Mouse (Mus musculus) gastrocnemius, adult 18-20 months (tissue): ENCODE results near the gene Epha4. TPM values are rescaled to one million over a fixed set of nuclear protein-coding genes. Genes with fewer than 3 reads are reported as not detected.

Experiments
- DNase-seq: peaks from one replicate; pipeline ENCODE4 v3.0.0; 2021; ENCODE audit warnings: low spot score
- total RNA-seq, 2 experiments: library from RNA; stranded (reverse); gene quantifications; 2 replicates each; pipeline ENCODE4 v1.2.3; 2021

The Epha4 gene
- total RNA-seq, 2 experiments from 2014 or later: 1.2 to 2.1 TPM

DNA sequence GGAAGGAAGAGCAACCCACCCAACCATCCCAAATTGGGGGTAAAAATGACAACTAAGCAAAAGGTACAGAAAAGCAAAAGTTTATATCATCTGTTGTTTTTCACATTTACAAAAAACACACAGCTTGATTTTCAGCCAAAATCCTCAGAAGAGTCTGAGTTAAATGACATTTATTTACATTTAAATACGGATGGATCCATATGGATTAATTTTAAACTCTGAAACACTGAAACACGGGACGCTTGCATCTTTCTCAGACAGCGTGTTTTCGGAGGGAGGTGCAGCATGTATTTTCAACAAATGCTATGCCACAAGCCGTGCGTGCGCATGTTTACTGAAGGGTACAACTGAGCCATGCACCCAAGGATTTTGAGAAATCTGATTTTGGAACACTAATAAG, 105.4 kb downstream of the Epha4 start:
- DNase-seq: no peak

DNA sequence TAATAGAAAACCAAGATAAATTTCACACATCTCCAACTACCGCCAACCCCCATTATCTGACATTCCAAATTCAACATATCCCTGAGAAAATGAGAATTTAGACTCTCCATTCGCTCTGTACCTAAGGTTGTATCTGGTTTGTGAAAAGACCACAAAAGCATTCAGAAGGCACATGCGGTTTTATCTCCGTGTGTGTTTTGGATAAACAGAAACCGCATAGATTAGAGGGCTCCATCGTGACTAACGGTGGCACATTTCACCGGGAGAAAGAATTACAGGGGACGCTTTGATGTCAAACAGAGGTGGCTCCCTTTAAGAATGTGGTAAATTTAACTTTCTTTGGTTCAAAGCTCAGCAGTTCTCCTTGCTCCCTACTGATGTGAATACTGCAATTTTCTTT, 107.5 kb downstream of the Epha4 start:
- DNase-seq: no peak

DNA sequence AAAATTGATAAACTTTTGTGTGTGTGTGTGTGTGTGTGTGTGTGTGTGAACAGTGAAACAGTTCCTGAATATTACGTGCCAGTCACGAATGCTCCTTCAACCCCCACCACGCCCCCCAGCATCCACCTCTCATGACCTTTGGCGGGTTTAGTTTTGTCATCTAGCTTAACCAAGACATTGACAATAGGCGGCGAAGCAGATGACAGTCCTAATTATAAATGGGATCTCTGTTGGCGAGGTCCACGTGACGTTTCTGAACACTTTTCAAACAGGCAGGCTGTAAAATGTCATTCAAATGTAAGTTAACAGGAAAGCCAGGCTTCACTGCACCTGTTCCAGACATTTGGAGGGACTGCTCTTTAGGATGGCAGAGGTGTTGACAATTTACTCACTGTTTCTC, 108.3 kb downstream of the Epha4 start:
- no peak for DNase-seq

DNA sequence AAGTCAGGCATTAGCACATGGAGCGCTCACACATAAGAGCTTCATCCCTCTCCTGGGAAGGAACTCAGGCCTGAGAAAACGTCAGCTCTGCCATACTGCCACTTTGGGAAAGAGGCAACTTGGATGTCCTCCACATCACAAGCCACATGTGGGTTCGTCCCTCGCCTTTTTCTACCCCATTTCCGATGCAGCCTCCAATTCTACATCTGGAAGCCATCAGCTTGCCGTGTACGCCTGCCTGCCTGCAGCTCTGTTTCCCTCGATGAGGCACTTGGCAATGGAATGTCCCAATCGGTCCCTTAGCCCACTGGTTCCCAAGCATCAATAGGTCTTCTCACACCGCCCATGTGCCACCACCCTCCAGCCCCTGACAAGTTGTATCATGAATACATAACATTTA, 110.4 kb downstream of the Epha4 start:
- peak; percentile 5 for DNase-seq

DNA sequence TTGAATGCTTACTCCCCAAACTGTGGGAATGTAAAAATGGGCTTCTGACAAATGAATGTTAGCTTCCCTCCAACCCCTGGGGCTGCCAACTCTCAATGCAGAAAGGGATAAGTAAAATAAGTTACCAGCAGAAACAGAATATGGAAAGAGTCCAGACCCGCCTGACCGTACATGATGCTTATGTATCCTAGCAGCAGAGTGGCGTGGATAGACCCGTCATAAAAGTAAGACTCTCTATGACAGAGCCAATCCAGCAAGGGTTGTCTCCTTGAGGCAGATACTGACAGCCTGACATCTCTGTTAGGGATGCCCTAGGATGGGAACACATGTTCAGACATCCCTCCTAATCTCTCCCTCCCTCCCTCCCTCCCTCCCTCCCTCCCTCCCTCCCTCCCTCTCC, 111.9 kb downstream of the Epha4 start:
- DNase-seq: no peak

- DNase-seq: no peak
Observed at GRCm38 (mm10) chr1:77401465-77401864, 113.4 kb downstream of the Epha4 start.

DNA sequence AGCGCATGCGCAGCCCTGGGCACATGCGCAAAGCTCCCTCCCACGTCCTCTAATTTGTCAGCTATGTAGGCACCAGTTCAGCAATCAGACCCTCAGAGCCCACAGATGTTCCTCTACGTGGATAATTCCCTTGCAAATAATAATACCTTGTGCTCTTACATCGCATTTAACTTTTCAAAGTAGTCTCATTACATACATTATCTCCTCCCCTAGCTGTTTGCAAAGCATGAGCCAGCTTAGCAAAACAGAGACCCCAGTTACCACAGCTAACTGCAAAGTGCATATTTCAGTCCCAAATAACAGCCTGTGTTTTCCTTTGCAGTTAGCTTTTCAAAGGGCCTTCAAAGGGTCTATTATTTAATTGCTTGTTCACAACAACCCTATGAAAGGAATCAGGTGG, 123.3 kb downstream of the Epha4 start:
- DNase-seq: no peak

- no peak for DNase-seq
Observed at GRCm38 (mm10) chr1:77389069-77389468, 125.8 kb downstream of the Epha4 start.

DNA sequence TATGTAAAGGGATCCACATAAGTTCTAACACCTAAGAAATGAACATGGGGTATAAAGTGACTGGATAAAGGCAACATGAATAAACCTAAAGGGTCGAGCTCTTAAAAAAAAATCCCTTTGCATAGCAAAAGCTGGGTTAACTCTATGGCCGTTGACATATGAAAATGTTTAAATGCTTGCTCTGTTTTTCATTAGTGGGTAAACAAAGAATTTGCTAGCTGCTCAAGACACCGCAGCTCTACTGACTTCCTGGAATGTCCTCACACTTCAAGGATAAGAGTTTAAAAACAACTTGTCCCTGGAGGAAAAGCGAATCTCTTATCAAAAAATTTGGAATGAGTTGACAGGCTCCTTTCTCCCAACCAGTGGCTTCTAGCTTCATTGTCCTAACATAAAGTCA, 126.3 kb downstream of the Epha4 start:
- no peak for DNase-seq

GRCm38 (mm10) chr1:77385613-77386012, 129.3 kb downstream of the Epha4 start:
- DNase-seq: no peak

GRCm38 (mm10) chr1:77383466-77383865, 131.4 kb downstream of the Epha4 start:
- DNase-seq: no peak

DNA sequence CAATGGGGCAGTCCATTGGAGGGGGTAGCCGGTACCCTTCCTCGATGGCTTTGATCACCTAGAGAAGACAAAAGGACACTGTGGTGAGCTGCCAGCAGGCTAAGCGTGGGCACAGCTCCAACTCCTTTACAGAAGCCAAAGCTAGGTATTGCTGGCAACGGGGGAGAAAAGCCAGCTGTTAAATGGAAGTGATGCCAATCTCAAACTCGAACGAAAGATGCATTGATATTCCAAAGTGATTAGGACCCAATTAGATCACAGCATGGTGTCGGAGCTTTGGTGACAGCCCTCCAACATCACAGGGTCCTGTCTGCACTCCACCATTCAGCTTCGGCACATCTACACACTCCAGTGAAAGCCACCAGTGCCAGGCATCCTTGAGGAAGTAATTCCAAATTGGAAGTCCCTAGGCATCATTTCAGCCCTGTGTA, 137.3 kb downstream of the Epha4 start:
- DNase-seq: no peak

DNA sequence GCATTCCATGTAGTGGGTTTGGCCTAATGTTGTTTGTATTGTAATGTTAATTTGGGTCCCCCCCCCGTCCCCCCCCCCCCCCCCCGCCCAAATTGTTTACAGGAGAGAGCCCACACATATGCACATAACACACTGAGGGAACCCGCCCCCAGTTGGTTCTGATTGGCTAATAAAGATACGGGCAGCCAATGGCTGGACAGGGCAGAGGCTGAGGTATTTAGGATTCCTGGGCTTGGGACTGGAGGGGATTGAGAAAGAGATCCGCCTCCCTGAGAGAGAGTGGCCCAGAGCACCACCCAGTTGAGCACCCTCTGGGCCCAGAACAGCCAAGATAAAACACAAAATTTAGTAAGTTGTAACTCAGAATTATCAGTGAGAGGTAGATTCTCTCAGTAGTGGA, 140.8 kb downstream of the Epha4 start:
- no peak for DNase-seq

DNA sequence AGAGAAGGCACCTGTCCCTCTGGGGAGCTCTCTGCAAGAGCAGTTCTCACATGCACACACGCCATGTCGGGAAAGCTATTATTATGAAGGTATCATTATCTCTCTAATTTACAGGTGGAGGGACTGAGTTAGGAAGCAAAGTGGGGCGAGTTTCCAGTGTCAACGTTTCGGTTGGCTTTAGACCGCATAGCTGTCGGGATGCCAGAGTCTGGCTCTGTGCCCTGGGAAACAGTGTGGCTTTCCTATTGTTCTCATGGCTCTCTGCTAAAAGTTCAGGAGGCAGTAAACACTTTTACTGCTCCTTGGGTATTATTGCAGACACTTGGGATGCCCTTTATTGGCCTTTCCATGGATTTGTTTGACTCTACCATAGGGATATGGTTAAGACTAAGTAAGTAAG, 144.0 kb downstream of the Epha4 start:
- no peak for DNase-seq

- DNase-seq: no peak
Observed at GRCm38 (mm10) chr1:77369255-77369837, 145.5 kb downstream of the Epha4 start.

DNA sequence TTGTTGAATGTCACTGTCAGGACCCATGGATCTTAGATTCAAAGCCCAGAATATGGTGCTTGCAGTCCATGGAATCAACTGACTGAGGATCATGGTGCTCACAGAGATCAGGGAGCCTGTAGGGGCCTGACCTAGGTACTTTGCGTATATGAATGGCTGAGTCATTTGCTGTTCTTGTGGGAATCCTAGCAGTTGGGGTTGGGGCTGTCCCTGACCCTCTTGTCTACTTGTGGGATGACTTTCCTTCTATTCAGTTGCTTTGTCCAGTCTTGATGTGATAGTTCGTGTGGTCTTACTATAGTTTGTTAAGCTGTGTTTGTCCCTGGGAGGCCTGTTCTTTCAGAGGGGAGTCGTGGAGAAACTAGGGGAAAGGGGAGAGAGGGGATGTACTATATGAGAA, 149.0 kb downstream of the Epha4 start:
- no peak for DNase-seq

DNA sequence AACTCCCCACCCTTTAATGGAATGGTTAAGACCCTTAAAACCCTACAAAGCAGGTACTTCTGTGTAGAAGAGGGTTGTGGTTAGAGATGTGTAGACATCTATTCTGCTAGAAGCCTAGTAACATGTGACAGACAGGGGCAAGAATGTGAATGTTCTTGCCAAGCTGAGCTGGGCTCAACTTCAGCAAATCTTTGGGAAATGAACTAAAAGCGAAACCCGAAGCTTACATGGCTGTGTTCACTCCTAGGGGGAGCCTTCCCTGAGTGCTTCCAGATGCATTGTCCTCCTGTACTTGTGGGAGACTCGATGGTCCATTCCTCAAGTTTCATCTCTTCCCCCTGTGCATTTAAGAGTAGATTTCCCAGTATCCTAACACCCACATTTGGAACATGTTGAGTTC, 150.3 kb downstream of the Epha4 start:
- DNase-seq: peak; percentile 48

- no peak for DNase-seq
Observed at GRCm38 (mm10) chr1:77363848-77364247, 151.0 kb downstream of the Epha4 start.

GRCm38 (mm10) chr1:77346459-77346858, 168.4 kb downstream of the Epha4 start:
- DNase-seq: no peak

DNA sequence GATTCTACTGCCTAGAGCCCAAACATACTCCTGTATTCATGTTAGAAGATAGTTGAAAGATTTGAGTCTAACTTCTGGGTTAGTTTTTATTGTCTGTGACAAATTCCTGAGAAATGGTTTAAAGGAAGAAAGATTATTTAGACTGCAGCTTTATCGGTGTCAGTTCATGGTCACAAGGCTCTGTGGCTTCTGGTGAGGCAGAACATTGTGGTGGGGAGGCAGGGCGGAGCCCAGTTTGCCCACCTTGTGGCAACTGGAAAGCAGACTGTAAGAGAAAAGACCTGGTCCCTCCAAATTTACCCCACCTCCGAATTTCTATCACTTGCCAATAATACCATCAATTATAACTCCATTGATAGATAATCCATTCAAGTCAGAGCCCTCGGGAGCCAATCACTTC, 171.1 kb downstream of the Epha4 start:
- no peak for DNase-seq

DNA sequence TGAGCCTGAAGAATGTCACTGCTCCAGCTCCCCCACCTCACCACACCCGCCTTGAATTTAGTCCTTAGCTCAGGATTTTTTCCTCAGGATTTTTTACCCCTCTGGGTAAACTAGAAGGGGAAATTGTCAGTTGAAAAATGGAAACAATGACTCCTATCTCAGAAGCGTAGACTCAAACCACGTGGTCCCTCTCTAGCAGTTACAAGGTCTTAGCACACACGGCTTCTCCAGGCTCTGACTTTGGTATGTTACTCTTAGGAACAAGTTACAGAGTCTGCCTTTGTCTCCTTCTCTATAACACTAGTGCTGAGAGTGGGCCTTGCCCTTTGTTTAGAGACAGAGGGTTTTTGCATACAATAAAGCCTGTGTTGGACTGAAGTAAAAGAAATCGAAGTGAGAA, 175.2 kb downstream of the Epha4 start:
- DNase-seq: no peak

GRCm38 (mm10) chr1:77338346-77338745, 176.5 kb downstream of the Epha4 start:
- DNase-seq: no peak

DNA sequence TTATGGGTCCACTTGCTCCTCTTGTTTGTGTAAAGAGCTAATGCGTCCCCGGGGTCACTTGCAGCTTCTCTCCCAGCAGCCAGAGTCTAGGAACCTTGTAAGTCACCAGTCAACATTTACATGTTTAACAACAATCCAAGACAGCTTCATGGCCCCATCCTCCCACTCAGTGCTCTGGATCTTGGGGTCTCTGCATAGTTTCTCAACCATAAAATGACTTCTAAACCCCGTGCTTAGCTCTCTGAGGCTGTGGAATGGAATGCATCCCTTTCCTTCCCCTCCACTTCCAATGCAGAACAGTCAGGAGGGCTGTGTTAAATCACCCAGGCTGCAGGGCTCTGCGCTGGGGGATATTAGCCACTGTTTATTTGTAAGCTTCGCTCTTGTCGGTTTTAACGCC, 178.0 kb downstream of the Epha4 start:
- no peak for DNase-seq

DNA sequence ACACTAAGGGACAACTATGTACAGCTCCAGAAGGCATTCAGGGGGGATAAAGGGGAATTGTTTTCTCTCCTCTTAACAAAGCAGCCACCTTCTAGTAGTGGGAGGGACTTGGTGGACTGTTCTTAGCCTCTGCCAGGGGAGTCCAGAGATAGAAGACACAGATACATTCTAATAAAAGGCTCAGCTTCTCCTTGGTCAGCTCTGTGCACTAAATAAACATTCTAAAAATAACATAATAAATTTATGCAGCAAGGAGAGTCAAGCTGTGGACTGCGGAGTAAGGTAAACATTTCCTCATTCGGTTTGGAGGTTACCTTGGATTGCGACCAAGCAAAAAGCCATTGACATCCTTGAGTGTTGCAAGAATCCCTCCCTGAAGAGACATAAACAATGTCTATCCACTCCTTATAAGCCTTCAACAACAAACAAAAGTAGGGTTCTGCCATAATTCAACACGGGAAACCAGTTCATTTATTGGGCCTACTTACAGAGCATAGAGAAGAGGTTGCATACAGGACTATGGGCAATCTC, 196.2 kb downstream of the Epha4 start:
- DNase-seq: no peak
